Mouse (Mus musculus) embryonic facial prominence, embryonic 11.5 days (tissue): ENCODE data around the gene Ube2v1. TPM values are rescaled to one million over a fixed set of nuclear protein-coding genes. Genes with fewer than 3 reads are reported as not detected.
A peak's percentile ranks its signal among the peaks of the same experiment; 100 is the strongest.

ENCODE experiments used
- ATAC-seq: fragments of 200-750 bp; cut with Nextera tagmentation; replicated peaks from 2 replicates; pipeline ENCODE4 v1.8.0; 2017; ENCODE audit warnings: low read depth; ENCODE audit not compliant: insufficient number of reproducible peaks, low FRiP score, low TSS enrichment
- DNase-seq: peaks from one replicate; pipeline ENCODE4 v3.0.0-alpha.2; 2015; ENCODE audit warnings: low spot score
- H3K27ac ChIP-seq: fragments of 300-500 bp; sonication (generic); replicated peaks from 2 replicates; pipeline ENCODE4 v1.5.1; 2014; ENCODE audit warnings: mild to moderate bottlenecking, low read depth, low read length, control low read depth
- H3K27me3 ChIP-seq: fragments of 300-500 bp; sonication (generic); 2 replicates; pipeline ENCODE4 v1.6.1; 2014; ENCODE audit warnings: mild to moderate bottlenecking, low read length, moderate library complexity, mixed read lengths; ENCODE audit not compliant: control insufficient read depth, insufficient read depth
- H3K36me3 ChIP-seq: fragments of 300-500 bp; sonication (generic); replicated peaks from 2 replicates; pipeline ENCODE4 v1.6.1; 2014; ENCODE audit warnings: low read depth, mild to moderate bottlenecking, low read length, moderate library complexity, mixed read lengths; ENCODE audit not compliant: control insufficient read depth, insufficient read depth
- H3K4me1 ChIP-seq: fragments of 300-500 bp; sonication (generic); 2 replicates; pipeline ENCODE4 v1.6.1; 2014; ENCODE audit warnings: low read length, mixed read lengths; ENCODE audit not compliant: control insufficient read depth, insufficient read depth
- H3K4me2 ChIP-seq: fragments of 300-500 bp; sonication (generic); 2 replicates; pipeline ENCODE4 v1.6.1; 2014; ENCODE audit warnings: low read depth, mild to moderate bottlenecking, control low read depth, low read length, moderate library complexity
- H3K4me3 ChIP-seq: fragments of 300-500 bp; sonication (generic); 2 replicates; pipeline ENCODE4 v1.5.1; 2014; ENCODE audit warnings: low read depth, low read length, control low read depth
- H3K9ac ChIP-seq: fragments of 300-500 bp; sonication (generic); replicated peaks from 2 replicates; pipeline ENCODE4 v1.6.1; 2014; ENCODE audit warnings: mild to moderate bottlenecking, control low read depth, low read length
- H3K9me3 ChIP-seq: fragments of 300-500 bp; sonication (generic); replicated peaks from 2 replicates; pipeline ENCODE4 v1.6.1; 2016; ENCODE audit warnings: mild to moderate bottlenecking, low read length, inconsistent platforms, mixed read lengths; ENCODE audit not compliant: control insufficient read depth
- WGBS: fragments of 180-500 bp; shearing (Covaris S2); extraction: QIAGEN DNeasy Blood & Tissue Kit; methylation state at CpG from one replicate; pipeline ENCODE4 v1.1.7; 2014; 5-methylcytosine and 5-hydroxymethylcytosine counted together
- polyA plus RNA-seq: library from polyadenylated mRNA; unstranded; fragments of >200 nt; fragmentation: Nextera tagmentation; extraction: Ambion mirVana; gene quantifications from 2 replicates; pipeline ENCODE4 v1.2.1, GENCODE M21; 2014

The Ube2v1 gene
- polyA plus RNA-seq, 1 experiment from 2014 or later = 223 TPM

DNA sequence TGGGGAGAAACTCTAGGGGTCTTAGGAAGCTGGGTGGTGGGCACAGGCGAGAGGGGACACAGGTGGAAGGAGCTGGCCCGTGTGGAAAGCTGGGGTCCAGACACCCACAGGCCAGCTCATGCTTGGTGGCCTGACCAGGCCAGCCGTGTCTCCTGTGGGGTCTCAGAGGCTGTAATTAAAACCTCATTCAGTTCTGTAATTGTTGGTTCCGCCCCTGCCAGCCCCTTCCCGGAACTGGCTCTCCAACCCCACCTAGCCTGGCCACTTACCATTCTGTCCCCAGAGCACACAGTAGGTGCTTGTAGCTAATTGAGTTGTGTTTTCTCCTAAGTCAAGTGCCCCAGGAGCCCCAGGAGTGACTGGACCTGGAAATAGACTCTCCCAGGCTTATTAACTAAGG, 32.7 kb downstream of the Ube2v1 start:
- DNase-seq = no peak
- Histone ChIP-seq H3K4me3 (no peak overlapping the region), H3K4me2 (no peak overlapping the region), H3K4me1 (peaks cover 13% of the 10 kb centered on the region), H3K9ac (no peak overlapping the region), H3K27ac (no peak overlapping the region), H3K27me3 (no peaks in the 10 kb centered on the region), H3K36me3 (no peaks in the 10 kb centered on the region), H3K9me3 (no peaks in the 10 kb centered on the region)
- no peak for ATAC-seq
- 63% methylated on average over 5 of the region's 5 CpGs for WGBS

DNA sequence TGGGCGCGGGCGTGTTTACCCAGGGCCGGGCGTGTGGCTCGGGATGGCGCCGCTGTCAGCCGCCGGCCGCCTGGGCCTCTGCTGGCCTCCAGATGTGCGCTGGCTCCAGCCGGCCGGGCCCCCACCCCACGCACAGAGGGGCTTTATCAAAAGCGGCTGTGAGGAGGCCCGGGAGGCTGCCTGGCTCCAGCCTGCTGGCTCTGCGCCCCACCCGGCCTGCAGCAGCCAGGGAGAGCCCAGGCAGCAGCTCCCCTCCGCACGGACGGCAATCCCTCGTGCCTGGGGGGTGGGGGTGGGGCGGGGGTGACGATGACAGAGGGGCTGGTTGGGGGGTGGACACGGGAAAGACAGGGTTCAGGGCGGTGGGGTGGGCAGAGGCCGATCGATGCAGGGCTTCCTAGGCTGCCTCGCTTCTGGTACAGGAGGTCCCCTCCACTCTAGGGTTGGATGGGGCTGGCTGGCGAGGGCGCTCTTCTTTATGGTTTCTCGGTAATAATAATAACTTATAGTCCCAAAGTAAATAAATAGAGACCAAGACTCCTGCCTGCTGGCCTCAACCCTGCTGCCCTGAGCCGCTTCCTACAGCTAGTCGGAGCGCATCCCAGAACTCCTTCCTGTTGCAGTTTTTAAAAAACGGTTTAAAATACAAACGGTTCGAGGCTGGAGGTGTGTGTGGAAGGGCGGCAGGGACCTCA, 34.3 kb downstream of the Ube2v1 start:
- Histone ChIP-seq H3K4me1 (peaks cover 13% of the 10 kb centered on the region), H3K27ac (peak overlapping the region; percentile 95), H3K27me3 (no peaks in the 10 kb centered on the region), H3K36me3 (no peaks in the 10 kb centered on the region), H3K4me2 (peak overlapping the region; percentile 41), H3K9me3 (no peaks in the 10 kb centered on the region), H3K9ac (peak overlapping the region; percentile 42), H3K4me3 (no peak overlapping the region; the same call in 1 of the 2 replicates)
- WGBS = 18% methylated on average over 37 of the region's 40 CpGs
- ATAC-seq (peak; percentile 87), DNase-seq (peak; percentile 92)

DNA sequence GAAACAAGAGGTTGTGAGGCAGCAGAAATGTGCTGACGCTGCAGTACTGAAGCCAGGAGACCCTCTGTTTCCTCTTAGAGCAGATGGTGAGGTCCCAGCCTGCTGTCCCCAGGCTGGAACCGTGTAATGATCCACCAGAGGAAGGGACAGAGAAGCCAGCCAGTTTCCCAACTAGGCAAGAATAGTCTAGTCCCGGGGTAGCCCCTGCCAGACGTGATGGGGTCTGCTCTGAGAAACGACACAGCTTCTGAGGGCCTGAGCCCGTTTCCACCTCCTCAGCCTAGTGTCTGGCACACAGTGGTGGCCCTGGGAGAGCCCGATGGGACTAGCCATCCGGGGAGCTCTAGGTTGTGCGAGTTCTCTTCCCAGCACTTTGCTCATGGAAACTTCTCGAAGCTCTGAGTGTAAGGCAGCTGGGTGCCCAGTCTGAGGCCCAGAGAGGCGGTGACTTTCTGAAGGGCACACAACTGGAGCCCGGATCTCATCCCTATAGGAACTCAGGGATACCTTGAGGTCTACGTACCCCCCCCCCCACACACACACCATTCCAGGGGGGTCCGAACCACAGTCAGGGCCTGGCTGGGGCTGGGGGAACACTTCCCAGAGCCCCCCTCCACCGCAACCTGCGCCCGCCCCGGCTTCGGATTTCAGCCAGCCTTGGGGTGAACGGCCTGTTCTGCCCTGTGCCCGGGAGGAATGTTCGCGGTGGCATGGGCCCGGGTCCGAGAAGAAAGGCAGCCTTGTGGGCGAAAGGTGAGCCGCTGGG, 35.0 kb downstream of the Ube2v1 start:
- Histone ChIP-seq H3K27me3 (no peaks in the 10 kb centered on the region), H3K9ac (peak overlapping the region; percentile 42), H3K9me3 (no peaks in the 10 kb centered on the region), H3K4me3 (no peak overlapping the region; the same call in 1 of the 2 replicates), H3K27ac (peak overlapping the region; percentile 95), H3K36me3 (no peaks in the 10 kb centered on the region), H3K4me2 (peak overlapping the region; percentile 41), H3K4me1 (peaks cover 13% of the 10 kb centered on the region)
- peak; percentile 68; the same call in 1 of the 2 replicates for ATAC-seq
- DNase-seq = peak; percentile 38
- 12% methylated on average over 27 of the region's 27 CpGs for WGBS

DNA sequence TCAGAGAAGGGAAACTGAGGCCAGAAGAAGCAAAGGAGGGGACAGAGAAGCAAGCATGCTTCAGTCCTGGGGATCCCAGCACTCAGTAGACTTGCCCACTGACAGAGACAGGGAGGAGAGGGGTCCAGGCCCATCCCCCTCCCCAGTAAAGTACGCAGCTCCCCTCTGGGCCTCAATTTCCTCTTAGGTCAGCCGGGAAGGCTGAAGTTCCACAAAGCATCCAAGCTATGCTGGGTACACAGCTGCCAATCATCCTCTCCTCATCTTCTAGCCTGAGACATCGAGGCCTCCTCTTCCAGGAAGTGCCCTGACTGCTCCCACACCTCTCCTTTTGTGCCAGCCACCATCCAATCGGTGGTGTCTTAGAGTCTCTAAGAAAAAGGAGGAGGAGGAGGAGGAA, 35.6 kb downstream of the Ube2v1 start:
- Histone ChIP-seq H3K27ac (peak overlapping the region; percentile 95), H3K4me1 (peaks cover 13% of the 10 kb centered on the region), H3K4me3 (no peak overlapping the region; the same call in 1 of the 2 replicates), H3K4me2 (no peak overlapping the region), H3K9me3 (no peaks in the 10 kb centered on the region), H3K27me3 (no peaks in the 10 kb centered on the region), H3K36me3 (no peaks in the 10 kb centered on the region), H3K9ac (peak overlapping the region; percentile 43)
- 2% methylated on average over 4 of the region's 4 CpGs for WGBS
- peak; percentile 64 for DNase-seq
- peak; percentile 4; the same call in 1 of the 2 replicates for ATAC-seq

DNA sequence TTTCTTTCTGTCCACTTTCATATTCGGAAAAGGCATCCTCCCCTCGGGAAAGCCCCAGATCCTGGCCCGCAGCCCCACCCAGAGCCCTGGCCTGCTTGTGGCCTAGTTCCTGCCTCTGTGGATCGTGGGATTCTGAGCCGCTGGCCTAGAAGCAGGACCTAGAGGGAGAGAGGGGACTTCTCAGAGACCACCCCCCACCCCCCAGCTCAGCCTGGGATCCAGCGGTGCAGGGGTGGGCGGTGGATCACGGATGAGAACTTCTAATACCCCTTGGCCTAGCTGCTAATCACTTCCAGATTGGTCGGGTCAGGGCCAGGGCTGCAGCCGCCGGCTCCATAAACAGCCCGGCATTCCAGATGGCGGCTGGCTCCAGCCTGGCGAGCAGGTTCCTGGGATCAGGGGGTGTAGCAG, 36.1 kb downstream of the Ube2v1 start:
- Histone ChIP-seq H3K4me3 (no peak overlapping the region; the same call in 1 of the 2 replicates), H3K4me2 (0 out of 2 replicates have a peak overlapping the region, but pooled peaks have one; percentile 15), H3K36me3 (no peaks in the 10 kb centered on the region), H3K27me3 (no peaks in the 10 kb centered on the region), H3K9me3 (no peaks in the 10 kb centered on the region), H3K9ac (peak overlapping the region; percentile 43), H3K4me1 (peaks cover 13% of the 10 kb centered on the region), H3K27ac (peak overlapping the region; percentile 95)
- DNase-seq (peak; percentile 93), ATAC-seq (peak; percentile 57)
- 12% methylated on average over 14 of the region's 14 CpGs for WGBS

DNA sequence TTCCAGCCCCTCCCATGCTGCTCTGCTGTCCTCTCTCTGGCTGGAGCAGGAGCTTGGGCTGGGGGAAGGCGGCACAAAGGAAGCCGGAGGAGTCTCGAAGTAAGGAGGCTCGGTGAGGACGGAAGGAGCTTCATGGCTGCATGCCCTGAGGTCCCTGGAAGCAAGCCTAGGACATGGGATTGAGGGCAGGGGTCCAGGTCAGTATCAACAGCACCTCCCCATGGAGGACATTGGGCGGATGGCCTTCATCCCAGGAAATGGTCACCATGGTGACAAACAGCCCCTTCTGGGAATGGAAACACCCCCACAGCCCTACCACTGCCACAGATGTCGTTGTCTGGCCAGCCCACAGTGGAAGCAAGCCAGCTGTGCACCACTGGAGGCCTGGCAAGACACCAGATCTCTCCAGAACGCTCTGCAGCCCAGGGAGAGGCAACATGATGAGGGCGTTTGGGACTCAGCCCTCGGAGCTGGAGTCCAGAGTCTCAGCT, 37.4 kb downstream of the Ube2v1 start:
- DNase-seq = peak; percentile 47
- no peak for ATAC-seq
- WGBS = 22% methylated on average over 10 of the region's 10 CpGs
- H3K36me3 ChIP-seq = no peaks in the 10 kb centered on the region
- H3K9me3 ChIP-seq = no peaks in the 10 kb centered on the region
- peaks cover 13% of the 10 kb centered on the region for H3K4me1 ChIP-seq
- no peak overlapping the region for H3K4me3 ChIP-seq
- peak overlapping the region; percentile 69 for H3K27ac ChIP-seq
- H3K9ac ChIP-seq = no peak overlapping the region
- H3K27me3 ChIP-seq = no peaks in the 10 kb centered on the region
- no peak overlapping the region; the same call in 1 of the 2 replicates for H3K4me2 ChIP-seq

DNA sequence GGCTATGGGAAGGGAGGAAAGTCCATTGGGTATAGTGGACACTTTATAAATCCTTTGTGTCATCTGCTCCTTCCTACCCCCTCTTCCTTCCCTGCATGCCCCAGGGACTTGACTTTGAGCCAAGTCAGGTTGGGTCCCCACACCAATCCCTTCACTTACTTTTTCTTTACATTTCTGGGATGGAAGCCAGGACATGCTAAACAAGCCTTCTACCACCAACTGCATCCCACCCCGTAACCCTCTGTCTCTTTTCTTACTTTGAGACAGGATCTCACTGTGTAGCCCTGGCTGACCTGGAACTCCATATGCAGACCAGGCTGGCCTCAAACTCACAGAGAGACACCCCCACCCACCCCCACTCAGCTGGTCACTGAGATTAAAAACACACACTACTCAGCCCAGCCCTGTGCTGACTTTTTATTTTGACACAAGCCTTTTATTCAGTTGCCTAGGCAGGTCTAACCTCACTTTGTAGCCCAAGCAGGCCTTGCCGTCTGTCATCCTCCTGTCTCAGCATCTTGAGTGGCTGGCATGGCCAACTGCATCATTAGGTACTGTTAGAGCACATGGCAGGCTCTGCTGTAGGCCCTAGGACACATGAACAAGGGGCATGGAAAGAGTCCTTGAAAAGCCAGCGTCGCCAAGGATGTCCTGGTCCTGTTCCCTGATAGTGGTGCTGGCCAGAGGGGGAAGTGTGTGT, 38.2 kb downstream of the Ube2v1 start:
- DNase-seq = no peak
- peak overlapping the region; percentile 69 for H3K27ac ChIP-seq
- H3K4me3 ChIP-seq = no peak overlapping the region
- no peak overlapping the region for H3K9ac ChIP-seq
- 79% methylated on average over 4 of the region's 4 CpGs for WGBS
- H3K4me1 ChIP-seq = peaks cover 17% of the 10 kb centered on the region
- H3K36me3 ChIP-seq = no peaks in the 10 kb centered on the region
- H3K27me3 ChIP-seq = no peaks in the 10 kb centered on the region
- H3K4me2 ChIP-seq = no peak overlapping the region
- ATAC-seq = no peak
- H3K9me3 ChIP-seq = no peaks in the 10 kb centered on the region
